Mouse (Mus musculus) adrenal gland, postnatal 4 days (tissue): ENCODE data around the gene Asic2. TPM values are rescaled to one million over a fixed set of nuclear protein-coding genes. Genes with fewer than 3 reads are reported as not detected.

Experiments used
- DNase-seq, 2 experiments: peaks; one replicate each; pipeline ENCODE4 v3.0.0; 2021 to 2022; ENCODE audit warnings: low spot score in 2 of 2, mixed read lengths in 2 of 2
- long read RNA-seq, 2 experiments: library from polyadenylated mRNA; stranded (forward); transcript quantifications; one replicate each; pipeline ENCODE4 v2.0.0; 2021
- total RNA-seq, 2 experiments: library from RNA; stranded (reverse); gene quantifications; 2 replicates each; pipeline ENCODE4 v1.2.3; 2021

Asic2 gene
- total RNA-seq = 1 to 10 TPM; 4.4 to 6.0 TPM
- long read RNA-seq, experiment 1, partial matches to known transcripts = 0 of 3 reads
- long read RNA-seq, experiment 1, other reads (novel, unspliced or antisense) = 0 of 3 reads
- long read RNA-seq, experiment 2, transcript Asic2-201 (10 exons, 3,436 nt) = major isoform, 16 of 26 reads
- long read RNA-seq, experiment 2, partial matches to known transcripts = 2 of 26 reads
- long read RNA-seq, experiment 2, other reads (novel, unspliced or antisense) = 8 of 26 reads

DNA sequence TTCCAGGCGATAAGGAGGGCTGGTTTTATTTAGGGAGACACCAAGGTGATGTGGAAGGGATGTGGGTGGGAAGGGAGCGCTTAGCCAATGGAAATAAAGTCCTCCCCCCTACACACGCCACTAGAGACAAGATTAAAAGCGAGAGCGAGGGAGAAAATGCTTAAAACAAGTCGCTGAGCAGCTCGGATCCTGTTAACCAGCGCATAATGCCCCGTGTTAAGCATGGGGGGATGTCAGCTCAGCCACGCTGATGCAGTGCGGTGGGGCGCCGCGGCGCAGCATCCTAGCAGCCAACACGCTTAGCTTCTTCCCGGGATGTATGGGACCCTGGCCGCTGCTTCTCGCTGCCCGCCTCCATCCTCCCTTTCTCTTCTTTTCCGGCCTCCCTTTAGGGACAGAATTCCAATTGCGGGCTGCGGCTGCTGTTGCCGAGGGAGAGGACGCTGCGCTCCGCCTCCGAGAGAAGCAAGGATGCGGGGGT, at the start of gene Asic2:
Gene Asic2 (minus strand): TSS at position 57 of the 481 bp plus-strand sequence.
- DNase-seq = no peak

DNA sequence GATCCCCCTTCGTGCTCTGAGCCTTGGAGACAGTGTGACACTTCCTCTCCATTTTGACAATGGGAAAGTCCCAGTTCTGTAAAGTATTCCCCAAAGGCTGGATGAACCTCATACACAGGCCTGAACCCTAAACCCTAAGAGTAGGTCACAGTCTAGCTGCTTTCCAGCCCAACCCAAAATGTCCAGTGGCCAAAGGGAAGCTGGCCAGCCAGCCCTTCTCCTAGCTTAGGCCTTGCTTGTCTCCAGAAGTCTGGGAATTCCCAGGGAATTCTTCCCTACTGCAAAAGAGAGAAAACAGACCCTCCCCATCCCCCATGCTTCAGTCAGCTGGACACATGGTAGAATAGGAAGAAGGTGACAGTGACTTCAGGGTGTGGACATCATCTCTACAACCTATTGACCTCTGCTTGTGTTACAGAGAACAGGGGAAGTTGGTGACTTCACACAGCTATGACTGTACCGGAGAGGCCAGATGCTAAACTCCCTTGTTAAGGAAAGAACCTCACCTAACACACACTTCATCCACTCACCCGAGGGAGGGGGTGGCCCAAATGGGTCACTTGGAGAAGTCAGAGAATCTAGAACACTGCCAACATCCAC, 48.0 kb upstream of the Asic2 start:
- no peak for DNase-seq

DNA sequence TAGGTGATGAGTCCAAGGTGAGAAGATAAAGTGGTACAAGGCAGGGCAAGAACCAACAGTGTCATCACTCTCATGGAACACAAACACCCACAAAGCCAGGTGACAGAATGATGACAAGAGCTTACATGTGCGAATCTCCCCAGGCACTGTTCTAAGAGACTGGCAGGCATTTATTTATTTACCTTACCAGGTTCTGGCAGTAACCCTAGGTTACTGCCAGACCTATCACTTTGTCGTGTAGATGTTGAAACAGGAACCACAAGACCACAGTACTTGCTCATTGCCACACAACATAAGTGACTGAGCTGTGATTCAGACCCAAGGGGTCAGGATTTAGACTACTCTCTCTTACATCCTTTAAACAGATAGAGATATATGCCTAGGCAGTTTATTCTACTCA, 46.8 kb upstream of the Asic2 start:
- DNase-seq = no peak

DNA sequence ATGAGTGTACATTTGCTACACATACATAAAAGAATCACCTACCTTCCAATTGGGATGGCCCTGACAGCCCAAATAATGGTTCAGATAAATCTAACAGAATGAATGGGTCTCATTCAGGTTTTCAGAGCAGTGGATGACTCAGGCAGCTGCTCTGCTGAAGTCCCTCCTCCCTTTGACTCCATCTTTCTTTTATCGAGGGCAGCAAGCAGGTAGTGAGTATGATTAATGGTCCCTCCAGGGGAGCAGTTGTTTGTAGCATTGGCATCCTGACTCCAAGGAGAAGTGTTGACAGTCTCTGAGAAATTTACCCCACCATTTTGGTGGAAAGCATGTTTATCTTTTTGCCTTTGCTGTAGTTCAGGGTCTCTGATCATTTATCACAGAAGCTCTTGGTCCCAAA, 45.5 kb upstream of the Asic2 start:
- DNase-seq = no peak

DNA sequence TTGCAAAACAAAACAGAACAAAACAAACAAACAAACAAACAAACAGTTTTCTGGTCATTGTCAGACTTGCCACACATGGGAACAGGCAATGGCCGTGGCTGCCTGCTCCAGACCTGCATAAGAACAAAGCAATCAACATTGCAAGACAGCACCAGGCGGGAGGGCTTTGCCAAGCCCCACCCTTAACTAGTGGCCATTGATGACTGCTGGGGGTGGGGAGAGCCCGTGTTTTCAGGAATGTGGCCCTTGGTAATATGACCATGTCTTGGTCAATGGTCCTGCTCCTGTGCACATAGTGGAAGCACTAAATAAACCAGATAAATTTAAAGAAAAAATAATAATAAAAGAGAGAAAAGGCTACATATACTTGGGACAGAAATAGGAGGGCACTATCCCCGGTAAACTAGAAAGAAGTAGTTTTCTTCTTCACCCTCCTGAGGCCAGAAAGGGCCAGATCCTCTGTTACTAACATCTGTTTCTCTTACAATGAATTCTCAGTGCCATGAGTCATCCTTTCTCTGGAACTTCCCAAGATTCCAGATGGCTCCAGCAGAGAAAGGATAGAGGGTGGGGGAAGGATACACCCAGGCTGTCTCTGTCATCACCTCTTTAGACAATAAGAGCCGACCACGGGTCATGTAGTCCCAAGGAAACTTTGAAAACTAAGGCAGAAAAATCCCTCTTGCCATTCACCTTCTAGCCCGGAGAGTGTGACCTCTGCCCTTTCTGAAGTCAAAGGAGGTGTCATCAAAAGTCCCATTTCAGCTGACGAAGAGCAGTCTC, 43.3 kb upstream of the Asic2 start:
- DNase-seq = no peak

DNA sequence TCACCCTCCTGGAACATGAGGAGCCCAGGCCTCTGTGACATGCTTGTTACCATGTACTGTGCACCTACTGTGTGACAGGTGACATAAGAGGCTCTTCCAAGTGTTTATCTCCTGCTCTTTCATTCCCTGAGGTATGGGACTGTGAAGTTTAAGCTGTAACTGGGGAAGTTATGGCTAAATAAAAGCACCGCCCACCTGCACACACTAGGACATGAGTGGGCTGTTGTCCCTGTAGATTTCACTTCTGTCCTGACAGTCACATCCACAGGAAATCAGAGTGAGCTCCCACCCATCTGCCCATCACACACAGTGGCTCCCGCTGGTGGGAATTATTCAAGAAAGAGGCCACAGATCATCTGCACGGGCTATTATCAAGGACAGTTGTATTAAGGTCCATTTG, 41.9 kb upstream of the Asic2 start:
- no peak for DNase-seq

DNA sequence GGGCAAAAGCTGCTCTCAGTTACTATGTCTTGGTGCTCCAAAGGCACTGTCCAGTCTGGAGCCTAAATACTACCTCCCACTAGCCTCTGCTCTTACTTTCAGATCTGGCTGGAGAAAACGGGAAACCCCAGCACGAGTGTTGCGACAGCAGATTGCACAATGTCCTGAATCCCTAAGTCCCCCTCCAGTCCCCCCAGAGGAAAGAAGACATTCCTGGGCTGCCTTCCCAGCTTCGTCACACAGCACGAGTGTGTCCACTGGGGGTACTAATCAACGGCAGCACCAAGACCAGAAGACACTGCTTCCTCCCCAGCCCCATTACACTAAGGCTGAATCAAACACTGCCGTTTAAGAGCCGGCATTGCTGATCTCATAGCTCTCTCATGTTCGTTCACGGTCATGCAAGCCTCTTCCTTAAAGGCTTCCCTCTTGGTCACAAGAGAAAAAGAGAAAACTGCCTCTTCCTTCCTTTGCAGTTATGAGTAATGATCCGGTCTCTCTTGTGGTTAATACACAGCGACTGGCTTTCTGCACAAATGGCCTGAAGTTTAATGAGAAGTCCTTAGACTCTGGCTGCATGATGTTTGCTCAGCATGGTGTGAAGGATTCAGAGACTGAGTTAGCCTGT, 38.7 kb upstream of the Asic2 start:
- peak in 1 of 2 experiments; percentile 14 for DNase-seq

DNA sequence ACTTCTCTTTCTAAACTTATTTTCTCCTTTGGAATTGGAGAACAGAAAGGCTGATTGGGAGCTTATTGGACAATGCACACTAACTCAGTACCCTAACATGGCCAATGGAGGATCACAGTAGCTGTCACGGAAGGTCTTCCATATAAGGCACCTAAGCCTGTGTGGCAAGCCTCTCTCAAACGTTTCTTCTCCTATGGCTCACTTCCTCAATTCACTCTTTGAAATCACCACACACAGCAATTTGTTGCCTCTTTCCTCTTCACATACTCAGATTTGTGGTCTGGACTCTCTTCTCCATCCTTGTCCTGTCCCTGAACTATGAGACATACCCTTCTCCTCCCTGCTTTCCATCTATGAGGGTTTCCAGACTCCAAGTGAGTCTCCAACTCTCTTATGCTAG, 36.6 kb upstream of the Asic2 start:
- no peak for DNase-seq

DNA sequence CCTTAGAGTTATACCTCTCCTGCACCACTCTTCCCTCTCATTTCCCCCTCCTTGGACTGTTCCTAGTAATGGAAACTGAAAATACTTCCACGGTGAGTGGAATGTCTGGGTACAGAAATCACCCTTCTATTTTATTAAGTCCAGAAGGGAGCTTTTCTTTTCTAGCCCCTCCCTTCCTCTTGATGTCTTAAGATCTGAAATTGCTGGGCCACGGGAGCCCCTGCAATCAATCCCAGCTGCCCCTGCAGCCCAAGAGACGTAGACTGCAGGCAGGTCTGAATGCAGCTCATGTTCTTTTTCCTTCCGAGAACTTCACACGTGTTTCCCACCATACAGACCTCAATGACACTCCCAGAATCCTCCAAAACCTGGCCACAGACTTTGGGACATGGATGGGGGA, 32.3 kb upstream of the Asic2 start:
- DNase-seq = no peak

DNA sequence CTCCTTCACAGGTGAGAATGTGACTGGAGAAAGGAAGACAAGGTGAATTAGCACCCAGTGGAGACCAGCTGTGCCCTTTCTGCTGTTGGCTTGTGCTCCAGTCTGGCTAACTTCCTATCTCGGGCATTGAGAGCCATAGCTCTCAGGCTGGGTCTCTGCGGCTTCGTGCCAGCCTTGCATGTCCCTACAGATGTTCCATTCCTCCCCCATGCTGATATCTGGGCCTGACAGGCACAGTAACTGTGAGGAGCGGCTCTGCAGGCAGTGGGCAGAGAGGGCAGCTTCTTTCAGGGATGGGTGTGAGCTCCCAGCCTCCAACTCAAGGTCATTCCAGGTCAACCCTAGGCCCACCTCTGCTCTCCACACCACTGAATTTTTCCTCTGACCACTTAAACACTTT, 31.2 kb upstream of the Asic2 start:
- no peak for DNase-seq

DNA sequence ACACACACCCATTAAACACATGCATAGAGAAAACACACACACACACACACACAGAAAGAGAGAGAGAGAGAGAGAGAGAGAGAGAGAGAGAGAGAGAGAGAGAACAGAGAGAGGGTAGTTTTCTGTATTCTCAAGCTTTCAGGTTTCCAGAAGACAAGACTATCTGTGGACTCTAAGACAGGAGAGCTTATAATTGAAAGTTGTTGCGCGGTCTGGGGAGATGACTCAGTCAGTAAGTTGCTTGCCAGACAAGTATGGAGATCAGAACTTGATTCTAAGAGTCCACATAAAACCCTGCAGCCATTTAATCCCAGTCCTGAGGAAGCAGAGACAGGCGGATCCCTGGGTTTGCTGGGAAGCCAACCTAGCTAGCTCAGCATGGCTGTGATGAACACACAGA, 30.4 kb upstream of the Asic2 start:
- DNase-seq = no peak

DNA sequence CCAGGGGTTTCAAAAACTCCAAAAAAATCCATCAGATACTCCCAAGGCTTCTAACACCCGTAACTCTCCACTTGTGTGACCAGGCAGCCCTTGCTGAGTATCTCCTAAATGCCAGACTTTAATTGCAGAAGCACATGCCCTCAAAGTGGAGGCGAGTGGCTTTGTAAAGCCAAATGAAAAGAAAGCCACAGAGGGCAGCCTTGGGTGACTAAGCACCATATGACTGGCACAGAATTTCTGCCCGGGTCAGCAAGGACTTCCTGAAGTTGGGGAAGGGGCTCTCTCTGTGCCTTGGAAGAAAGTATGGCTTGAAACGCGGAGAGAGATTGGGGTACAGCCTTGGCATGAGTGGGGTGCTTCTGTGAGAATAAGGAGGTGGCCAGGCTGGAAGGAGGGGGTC, 28.8 kb upstream of the Asic2 start:
- no peak for DNase-seq

DNA sequence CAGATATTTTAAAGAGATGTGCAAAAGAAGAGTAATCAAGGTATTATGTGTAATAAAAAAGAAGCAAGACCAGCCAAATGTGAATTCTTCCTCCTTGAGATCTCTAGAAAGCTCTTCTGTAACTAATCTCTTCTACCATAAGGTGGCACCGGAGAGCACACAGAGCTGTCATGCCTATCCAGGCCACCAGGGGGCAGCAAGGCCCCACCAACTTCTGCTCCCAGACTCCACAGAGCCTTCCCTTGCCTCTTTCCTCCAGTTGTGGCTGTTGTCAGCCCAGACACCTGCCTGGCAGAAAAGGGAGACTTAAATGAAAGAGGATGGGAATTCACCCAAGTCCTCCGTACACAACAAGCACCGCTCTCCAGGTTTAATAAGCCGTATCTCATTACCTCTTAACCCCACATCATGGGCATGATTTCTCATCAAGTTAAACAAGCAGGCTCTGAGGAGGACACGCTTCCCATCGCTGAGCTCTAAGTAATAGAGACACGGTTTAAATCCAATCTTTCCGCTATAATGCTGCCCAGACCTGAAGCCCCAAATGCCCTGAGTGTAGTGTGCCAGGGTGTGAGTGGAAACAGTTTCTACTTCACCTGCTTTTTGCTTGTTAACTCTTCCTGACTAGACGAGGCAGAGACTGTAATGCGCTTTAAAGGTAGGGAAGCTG, 28.1 kb upstream of the Asic2 start:
- DNase-seq = peak; percentile 54 to 60

DNA sequence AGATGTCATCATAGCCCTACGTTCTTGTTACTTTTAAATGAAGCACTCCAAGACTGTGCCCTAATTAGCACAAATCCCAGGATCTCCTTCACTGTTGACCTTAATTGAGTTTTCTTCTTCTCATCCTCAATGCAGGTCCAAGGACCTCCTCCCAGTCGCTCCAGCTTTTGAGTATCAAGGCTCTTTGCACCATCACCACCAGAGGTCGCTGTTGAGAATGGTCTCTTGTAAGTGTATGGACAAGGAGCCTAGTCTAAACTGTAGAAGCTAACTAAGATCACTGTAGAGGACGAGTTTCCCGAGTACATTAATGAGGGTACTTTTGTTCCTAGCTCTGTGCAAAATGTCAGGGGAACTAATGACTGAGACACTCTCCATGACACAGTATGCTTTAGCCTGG, 14.9 kb upstream of the Asic2 start:
- DNase-seq = peak in 1 of 2 experiments; percentile 25

DNA sequence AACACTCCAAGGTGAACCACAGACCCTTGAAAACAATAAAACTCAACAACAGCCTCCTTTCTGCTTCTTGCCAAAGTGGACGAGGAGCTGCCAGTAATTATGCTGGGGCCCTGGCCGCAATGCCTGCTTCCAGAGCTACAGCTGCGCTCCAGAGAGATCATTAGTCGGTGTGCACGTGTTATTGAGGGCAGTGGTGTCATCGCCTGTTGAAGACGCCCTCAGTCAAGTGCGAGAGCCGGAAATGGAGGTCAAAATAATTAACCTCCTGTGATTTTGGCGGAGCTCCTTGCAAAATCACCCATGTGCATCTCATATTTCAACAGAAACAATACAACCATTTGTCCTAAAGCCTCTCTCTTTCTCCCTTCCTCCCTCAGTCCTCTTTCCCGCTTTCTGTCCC, 13.9 kb upstream of the Asic2 start:
- no peak for DNase-seq

DNA sequence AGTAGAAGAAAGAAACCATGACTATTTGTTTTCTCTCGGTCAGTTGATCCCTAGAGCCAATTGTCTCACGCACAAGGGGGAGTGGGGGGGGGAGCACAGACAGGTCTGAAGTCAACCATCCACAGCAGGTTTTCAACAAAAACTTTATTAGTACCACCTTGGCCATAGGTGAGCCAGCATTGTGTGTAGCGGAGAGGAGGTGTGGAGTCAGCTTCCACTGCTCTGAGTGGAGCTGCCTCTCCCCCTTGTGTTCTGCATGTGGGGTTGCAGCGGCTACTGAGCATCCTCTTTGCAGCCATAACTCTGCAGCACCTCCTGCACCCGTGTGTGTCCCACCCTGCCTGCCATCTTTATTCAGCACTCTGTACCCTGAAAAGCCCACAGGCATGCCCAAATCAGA, 6.3 kb upstream of the Asic2 start:
- no peak for DNase-seq

DNA sequence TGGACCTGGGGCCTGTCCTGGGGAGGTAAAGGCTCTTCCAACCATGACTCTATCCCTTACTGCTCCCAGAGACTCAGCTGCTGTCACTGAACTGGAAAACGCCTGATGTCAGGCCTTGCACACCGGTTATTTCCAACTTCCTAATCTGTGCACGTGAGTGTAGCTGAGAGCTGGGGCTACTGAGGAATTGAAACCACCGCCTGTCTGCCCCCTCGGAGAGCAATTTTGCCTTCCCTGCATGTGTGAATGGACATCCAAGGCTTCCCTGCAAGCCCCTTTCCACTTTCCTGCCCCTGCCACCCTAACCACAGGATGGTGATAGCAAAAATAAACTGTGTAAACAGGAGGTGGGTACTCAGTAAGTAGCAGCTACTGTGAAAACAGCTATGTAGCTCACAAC, 5.4 kb upstream of the Asic2 start:
- no peak for DNase-seq

DNA sequence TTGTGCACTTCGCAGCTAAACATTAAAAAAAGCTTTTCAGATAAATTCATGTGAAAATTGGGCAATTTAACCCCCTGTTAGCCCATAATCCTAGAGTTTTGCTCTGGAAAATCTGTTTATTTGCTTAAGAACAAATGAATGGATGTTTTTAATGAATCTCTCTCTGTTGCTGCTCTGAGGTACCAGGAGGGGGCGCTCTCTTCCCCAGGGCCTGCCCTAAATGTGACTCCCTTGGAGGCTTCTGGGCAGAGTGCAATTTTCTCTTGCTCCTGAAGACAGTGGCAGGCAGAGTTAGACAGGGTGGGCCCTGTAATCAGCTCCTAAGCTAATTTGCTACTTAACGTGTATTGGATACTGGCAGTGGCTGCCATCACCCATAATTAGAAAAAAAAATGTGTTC, 3.8 kb upstream of the Asic2 start:
- DNase-seq = no peak

DNA sequence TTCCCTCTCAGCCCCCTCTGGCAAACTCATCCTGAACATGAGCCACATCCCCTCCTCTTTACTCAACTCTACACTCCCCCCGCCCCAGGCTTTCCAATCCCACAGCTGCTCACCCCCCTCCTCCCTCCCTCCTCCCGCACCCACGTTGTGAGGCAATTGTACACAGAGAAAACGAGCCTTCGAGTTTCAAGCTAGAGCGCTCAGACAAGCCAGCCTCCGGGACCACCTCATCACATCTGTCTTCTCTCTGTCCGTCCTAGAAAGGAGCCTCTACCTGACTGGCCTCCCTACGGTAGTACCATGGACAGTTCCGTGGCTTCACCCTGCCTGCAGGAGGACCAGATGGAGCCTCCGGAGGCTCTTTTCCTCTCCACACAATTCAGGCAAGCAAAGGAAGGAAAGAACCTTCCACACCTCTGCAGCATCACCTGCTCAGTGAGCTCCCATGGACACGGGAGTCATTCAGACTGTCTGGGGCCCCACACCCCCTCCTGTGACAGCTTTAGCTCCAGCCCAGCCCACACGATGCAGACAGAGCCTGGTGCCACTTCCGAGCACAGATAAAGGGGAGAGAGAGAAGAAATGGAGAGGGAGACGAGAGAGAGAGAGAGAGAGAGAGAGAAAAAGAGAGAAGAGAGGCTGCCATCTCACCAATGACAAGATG, 1.5 kb downstream of the Asic2 start:
- DNase-seq = peak; percentile 8 to 17

DNA sequence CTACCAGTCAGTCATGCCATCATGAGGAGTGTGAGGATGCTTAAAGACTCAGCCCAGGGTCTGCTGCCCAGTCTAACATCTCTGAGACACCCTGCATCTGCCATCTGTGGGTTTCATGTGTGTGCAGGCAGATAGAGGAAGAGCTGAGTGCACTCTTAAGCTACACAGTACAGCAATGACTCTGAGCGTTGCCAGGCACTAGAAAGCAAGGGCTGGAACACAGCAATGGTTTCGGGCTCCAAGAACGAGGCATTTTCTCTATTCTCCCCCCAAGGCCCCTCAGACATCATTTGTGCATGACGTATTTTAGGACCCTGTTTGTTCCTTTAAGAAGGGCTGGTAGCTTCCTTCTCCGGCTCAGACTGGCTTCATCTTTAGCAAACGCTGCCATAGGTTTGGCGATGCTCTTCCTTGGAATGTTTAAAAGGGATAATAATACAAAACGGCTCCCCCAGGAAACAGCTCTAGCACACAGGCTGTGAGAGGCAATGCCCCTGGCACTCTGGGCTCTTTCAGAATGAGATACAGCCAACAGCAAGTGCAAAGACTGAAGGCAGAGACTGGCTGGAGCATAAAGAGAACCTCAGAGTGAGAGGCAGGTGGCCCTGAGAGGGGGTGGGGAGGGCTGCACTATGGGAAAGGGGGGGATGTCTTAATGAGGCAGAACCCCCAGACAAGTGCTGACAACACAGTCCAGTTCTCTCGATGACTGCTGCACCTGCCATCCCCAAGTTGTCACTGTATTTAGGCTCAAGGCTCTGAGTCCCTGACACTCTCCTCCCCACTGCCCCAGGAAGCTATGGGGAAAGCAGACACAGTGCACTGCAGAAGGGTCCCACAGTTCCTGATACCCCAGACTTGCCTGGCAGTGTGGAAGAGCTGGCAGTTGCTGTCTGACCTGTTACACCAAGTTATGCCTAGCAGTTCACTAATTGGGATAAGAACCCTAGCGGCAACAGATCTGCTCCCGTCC, 2.3 kb downstream of the Asic2 start:
- DNase-seq = no peak
